Mouse (Mus musculus) spleen, adult 12 weeks (tissue): Measurements from ENCODE around the gene Ttll5.
A peak's percentile ranks its signal among the peaks of the same experiment; 100 is the strongest.

Experiments used
- DNase-seq: peaks from one replicate; pipeline ENCODE4 v3.0.0; 2022; ENCODE audit warnings: low spot score

Gene Ttll5

DNA sequence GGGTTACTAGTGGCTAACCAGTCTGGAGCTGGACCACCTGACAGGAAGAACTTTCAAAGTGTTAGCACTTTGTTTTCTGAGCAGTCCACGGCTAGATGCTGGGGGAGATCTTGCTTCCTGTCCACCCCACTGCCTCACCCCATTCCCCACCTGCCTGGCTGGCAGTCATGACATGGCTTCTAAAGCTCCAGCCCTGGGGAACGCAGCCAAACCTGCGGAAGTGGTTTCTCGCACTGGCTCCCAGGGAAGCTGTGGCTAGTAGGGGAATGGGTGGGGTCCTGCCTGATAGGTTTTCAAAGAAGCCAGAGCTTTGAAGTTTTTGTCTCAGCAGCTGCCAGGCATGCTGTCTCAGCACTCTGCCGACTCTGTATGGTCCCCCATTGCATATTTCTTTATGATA is 145.1 kb downstream of the Ttll5 start:
- peak; percentile 42 for DNase-seq

DNA sequence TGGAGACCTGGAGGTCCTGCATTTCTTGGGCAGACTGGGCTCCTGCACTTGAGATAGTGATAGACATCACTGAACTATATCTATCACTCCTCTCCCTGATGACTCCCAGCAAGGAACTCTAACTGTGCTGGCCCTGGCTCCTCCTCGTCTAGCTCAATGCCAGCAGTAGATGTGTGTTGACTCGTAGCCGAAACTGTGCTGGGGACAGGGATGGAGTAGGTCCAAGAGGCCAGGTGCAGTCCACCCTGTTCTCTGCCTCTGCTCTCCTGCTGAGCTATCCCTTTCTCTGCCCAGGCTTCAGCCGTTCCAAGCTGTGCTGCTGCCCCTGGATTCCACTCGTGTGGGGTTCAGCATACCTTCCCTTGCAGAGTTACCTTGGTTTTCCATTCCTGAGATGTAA is 145.7 kb downstream of the Ttll5 start:
- DNase-seq = no peak

DNA sequence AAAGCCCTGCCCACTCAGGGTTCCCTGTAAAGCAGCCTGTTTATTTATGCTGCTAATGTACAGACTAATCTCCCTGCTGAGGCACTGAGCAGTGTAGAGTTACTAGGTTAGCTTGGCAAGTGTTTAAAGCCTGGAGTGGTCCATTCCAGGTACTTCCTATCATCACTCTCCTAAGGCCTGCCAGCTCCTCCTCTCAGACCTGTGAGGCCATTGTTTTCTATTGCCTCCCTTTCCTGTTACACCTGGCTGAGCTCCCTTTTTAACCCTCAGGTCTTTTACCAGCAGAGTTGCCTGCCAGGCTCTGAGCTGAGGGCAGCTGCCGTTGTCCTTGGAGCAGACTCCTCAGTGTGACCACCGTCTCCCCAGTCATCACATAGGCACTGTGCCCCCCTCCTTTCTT is 146.3 kb downstream of the Ttll5 start:
- DNase-seq = no peak

DNA sequence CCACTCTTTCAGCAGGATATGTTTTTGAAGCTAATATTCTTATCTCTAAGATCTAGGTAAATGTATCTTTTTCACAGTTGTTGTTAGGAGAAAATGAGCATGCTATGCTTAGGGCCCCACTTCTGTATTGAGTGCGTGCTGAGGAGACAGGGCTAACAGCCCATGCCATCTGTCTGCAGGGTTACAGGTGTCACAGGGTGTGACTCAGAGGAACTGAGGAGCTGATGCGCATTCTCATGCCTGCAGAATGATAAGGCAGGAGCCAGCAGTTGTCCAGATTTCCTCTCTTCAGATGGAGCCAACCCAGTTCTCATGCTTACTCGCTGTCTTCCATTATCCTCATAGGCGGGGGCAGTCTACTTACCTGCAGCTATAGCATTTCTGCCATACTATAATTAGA is 147.2 kb downstream of the Ttll5 start:
- DNase-seq = no peak

DNA sequence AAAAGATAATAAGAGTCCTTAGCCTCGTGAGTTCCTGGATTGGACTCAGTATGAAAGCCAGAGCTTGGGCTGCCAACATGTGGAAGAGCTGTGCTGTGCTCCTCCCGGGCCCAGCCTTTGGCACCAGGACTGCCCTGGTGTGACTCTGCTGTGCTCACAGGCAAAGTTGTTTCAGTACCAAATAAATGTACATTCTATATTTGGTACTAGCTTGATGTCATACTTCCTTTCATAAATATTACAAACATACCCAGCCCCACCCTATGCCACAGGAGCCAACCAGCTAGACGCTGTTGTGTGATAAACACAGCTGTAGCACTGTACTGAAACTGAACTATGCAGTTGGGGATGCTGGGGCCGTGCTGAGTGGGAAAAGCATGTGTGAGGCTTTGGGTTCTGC is 149.1 kb downstream of the Ttll5 start:
- DNase-seq = peak; percentile 28

DNA sequence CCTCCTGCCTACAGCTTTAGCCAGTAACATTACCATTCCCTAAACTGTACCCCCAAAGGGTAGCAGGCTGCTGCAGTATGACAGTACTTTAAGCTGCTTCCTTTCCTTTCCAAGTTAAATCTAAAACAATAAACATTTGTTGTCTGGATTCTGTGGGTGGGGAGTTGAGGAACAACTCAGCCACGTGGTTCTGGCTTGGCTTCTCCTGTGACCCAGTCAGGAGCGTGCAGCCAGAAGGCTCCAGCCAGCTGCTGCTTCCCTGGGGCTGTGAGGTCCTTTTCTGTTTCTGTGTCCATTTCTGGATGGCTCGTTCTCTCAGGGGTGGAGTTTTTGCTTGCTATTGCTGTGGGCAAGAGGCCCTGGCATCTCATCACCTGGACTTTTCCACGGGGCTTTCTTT is 149.6 kb downstream of the Ttll5 start:
- DNase-seq = no peak

DNA sequence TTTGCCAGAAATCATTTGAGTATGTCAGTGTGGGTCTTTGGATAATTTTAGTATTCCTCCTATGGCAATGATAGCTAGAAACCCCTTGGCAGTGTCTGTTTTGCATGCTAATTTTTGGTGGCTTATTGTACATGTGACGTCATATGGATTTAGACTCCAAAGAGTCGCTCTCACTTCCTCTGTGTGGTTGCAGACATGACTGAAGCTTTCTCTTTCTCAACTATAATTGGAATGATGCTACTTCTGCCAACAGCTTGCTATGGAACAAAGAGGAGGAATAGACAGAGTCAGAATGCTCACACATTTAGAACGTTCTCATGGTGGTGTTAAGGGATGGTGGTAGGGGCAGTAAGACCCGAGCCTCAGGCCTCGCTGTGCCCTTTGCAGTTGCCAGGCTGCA is 155.5 kb downstream of the Ttll5 start:
- no peak for DNase-seq

DNA sequence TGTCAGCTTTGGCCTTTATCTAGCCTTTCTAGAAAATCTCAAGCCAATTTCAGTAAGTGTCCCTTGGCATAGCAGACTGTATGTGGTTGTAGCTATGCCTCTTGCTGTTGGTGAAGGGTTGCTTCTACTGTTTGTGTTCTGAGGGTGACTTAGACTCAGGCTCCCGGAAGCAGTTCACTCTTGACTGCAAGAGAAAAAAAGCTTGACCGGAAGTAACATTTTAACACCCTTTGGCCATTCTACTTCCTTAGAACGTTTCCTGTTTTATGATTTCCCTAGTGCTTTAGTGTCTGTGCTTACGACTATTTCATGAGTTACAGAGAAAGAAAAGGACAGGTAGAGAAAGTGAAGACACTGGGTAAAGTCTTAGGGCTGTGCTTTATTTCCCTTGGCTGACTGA is 161.1 kb downstream of the Ttll5 start:
- no peak for DNase-seq

DNA sequence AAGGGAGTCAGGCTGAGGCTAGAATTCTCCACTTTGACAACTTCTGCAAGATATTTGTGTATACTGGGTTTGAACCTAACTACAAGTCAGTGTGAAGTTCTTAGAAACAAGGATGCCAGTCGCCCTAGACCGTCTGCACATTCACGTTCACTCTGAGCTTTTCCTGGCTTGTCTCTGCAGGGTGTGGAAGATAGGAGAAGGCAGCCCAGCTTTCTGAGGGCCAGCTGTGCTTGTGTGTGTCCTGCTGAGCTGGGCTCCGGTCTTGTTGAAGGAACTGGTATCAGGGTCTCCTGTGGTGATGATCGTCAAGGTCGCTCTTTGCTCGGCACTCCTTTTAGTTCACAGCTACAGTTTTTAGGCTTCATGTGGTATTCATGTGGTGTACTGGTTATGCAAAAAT is 161.6 kb downstream of the Ttll5 start:
- DNase-seq = no peak

DNA sequence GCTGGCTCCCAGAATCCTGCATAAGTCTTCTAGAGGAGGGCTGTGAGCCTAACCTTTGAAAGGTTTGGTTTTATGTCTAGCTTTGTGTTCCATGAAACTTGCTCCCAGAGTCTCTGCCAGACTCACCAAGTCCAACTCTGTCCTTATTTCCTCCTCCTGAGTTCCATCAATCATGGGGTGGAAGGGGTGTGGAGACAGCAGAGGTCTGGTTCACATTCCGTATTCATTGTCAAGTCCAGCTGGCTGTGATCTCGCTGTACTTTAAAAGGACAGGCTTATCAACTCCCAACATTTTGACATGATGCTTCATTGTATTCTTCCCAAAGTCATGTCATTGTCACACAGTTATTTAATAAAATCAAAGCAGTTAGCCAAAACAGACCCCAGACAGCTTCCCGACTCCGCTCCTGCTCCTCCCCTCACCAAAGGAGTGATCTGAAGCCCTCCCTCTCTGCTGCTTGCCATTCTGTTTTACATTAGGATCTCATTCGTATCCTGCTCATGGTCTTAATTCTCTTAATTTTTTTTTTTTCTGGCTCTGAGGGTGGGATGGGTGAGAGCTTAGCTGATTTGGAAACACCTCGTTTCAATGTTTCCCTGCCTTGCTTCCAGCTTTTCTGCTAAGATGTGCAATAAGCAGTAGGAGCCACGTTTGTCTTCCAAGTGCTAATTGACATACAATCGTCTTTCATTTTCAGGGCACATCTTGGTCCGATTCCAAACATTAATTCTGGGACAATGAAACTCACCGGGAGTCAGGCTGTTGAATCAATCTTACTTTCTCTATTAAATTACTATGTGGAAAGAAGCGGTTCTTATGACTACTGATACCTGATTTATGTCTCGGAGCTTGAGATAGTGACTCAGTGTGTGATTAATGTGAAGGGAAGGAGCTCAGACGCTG is 162.3 kb downstream of the Ttll5 start:
- no peak for DNase-seq

DNA sequence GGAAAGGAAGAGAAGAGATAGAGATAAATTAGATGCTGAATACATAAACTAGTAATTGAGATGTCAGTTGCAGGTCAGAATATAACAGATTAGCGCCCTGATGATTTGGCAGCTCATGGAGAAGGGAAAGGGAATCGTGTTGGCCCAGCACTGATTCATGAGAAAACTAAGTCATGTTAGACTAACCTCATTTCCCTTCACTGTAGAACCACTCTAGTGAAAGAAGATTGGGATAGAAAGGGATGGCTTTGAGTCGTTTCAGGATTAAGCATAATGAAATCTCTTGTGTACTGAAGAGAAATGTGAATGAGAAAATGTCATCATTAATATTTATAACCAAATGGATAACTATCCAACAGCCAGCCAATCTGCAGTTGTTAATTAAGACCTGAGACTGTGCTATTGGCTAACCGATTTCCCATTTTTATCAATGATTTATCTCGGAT is 163.0 kb downstream of the Ttll5 start:
- DNase-seq = no peak

DNA sequence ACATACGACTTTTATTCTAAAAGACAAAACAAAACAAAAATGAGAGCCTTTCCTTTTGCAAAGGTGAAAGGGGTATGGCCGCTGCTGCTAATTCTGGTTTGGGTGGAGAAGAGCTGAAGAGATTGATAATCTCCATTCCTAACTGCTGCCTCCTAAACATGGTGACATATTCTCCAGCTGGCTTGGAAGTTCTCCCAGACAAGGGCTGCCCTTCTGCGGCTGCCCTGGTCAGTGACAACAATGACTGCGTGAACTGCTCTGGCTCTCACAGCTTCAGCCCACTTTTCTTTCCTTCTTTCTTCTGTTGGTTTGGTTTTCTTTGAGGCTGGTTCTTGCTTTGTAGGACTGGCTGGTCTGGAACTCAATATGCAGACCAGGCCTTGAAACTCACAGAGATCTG is 163.7 kb downstream of the Ttll5 start:
- no peak for DNase-seq

DNA sequence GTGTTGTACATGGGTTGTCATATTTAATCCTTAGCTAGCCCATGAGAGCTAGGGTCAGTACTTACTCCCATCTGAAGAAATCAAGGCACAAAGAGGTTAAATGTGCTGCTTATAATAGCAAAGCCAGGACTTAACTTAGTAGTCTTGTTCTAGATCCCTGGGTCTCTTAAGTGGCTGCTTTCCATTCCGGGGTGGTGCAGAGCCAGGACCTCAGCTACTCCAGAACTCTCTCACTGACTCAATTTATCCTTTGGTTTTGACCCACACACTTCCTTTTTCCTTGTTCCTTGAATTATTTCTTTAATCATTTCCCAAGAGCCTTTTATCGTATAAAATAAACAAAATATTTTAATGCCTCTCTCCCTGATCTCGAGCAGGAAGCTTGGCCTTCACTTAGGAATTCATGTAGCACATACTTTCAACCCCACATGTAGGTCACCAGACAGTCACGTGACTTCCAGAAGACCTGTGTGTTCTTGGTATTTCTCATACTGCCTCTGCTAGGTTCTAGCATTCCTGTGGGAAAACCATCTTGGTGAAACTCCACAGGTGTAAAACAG is 164.4 kb downstream of the Ttll5 start:
- no peak for DNase-seq

DNA sequence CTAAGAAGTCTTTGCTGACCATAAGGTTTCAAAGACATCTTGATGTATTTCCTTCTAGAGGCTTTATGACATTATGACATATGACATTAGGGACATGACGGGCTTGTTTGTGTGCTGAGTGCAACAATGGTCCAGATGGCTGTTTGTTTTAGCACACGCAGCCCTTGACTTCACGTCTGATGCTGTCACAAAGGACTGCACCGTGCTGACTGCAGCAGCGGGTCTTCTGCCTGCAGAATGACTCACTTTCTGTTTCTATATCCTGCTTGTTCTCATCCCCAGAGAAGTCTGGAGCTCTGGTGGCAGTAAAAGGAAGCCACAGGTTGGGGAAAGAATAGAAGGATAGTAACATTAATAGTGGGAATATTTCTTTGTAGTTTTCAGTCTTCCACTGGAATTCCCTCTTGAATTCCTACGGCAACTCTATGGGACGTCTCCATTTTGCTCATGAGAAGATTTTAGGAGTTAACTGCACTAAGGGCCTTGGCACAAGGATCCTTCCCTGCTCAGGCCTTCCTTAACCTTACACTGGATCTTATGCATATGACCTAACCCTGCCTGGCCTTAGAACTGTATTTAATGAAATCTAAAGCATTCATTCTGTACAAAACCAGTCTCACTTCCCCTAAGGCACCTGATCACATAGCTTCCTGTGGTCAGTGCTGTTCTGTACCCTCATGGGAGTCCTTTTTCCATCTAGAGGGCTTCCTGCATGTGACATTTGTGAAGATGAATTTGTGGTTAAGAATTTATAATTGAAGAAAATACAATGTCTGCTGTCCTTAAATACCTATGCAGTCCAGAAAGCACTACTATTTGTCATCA is 167.8 kb downstream of the Ttll5 start:
- no peak for DNase-seq

DNA sequence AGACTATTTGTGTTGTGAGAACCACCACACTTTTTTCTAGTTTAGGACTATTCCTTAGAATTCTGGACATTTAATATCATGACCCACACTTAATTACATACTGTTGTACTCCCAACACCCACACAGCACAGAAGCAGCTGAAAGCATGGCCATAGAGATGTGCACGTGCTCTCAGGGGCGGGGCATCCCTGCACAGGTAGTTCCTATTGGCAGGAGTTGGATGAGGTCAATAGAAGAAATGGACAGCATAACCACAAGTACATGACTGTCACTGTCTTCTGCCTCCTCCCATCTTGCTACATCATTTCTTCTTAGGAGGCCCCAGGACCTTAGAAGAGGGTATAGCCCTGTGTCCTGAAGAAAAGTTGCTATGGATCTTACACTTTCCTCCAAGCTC is 168.4 kb downstream of the Ttll5 start:
- DNase-seq = no peak

DNA sequence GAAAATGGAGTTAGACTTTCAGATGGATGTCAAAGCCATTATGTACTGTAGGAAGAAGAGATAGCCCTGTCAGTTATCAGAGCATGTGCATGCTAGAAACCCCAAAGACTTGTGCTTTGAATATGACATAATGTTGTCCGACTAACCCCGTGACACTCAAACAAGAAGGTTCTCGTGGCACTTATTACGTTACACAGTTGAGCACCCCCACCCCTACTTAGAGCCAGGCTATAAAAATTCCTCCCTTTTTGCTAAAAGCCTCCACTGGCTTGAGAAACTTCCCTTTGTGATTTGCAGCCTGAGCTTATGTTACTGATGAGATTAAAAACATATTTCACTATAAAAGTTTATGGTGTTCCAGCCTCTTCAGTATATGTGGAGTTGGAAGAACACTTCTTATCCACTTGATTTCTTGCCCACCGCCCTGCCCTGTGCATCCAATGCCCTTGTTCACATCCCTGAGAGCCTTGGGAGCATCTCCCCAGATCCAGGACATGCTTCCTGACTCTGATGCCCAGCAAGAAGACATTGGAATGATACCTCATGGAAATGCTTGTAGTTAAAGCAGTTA is 169.4 kb downstream of the Ttll5 start:
- no peak for DNase-seq

DNA sequence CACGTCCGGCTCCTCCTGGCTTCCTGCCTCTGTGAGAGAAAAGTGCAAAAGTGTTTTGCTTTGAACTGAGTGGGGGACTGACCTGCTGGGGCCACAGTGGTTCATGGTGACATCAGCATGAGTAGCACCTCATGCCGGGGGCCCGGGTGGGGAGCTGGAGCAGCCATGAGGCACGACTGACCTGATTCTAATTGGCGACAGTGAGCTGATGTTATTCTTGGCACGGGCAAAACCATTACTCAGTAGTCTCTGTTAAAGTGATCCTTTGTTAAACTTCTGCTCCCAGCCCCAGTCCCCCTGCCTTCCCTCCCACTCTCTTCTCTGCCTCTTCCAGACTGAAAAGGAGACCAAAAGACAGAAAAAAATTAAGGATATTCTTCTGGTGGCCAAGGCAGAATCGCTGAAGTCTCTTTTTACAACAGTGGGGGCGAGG is 176.2 kb downstream of the Ttll5 start:
- DNase-seq = no peak

DNA sequence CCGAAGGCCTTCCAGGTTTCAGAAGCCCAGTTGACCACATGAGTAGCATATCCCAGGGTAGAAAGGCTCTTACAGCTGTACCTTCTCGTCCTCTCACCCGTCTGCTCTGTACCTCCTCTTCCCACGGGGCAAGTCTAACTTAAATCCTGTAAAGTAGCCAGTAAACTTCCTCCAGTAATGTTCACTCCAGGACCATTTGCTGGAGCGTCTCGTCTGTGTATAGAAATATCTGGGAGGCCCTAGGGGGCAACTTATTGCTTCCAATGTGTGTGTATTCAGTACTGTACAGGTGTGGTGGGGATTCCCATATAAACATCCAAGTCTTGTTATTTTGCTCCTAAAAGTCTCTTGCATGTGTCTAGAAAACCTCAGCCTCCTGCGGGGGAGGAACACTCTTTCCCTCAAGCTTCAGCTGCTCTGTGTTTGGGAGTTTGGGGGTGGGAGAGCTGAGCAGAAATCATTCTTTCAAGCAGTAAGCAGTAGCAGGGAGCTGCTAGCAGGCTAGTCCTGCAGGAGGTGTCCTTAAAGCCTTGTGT is 176.7 kb downstream of the Ttll5 start:
- DNase-seq = no peak

DNA sequence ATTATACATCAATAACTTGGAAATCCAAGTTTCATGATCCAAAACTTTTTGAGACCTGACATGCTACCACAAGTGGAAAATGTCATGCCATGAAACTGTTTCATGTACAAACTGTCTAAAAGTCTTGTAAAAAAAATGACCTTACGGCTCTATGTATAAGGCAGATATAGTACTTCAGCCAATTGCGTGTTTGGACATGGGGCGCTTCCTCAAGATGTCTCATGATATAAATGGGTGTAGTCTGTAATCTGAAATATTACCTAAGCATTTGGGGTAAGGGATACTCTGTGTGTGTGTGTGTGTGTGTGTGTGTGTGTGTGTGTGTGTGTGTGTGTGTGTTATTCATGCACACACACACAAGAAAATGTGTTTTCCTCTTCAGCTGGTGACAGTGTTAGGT is 180.2 kb downstream of the Ttll5 start:
- no peak for DNase-seq

DNA sequence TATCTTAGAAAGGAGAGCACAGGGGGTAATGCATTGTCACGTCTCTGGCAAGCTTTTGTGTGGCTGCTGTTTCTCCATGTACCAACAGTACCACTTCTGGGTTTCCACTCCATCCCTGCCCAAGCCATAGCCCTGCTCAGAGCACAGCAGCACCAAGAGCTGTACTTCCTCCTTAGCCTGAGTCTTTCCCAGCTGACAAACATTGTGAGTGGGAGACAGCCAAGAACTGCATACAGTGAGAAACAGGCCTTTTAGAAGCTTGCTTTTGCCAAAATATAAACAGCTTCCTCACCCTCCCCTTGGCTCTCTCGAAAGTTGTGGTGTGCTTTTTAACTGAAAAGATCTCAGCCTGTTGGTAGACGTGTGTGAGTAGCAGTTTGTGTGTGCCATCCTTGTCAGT is 182.9 kb downstream of the Ttll5 start:
- no peak for DNase-seq

DNA sequence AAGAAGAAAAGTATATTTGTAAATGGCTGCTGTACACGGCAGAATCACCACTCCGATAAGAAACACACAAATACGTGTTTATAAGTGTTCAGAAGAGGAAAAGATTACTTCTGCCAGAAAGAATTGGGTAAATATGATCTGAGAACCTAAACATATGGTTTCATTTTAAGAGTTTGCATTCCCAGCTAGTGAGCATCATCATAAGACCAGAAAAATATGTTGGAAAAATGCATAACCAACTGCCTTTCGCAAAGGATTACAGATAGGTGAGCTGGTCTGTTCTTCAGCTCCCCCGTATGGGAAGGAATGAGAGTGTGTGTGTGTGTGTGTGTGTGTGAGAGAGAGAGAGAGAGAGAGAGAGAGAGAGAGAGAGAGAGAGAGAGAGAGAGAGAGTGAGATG is 186.2 kb downstream of the Ttll5 start:
- no peak for DNase-seq

DNA sequence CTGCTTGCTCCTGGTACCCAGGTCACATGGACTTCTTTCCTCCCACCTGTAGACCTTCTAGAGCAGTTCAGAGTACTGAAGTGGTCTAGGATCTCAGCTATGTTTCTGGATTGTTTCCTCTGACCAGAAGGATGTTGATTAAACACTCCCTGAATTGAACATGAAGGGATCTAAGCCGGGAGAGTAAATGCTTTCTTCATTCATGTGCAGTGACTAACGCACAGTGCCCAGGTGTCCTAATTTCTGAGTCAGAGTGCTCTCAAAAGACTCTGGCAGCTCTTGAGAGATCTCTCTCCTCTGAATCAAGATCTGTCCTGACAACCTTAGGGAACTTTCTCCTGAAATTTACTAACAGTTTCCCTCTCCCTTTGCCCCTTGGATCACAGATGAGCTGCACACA is 187.7 kb downstream of the Ttll5 start:
- no peak for DNase-seq
